Mouse (Mus musculus): ENCODE results near the gene Mtf1.

- TF ChIP-seq CTCF (IDR thresholded peaks at IDR 0.05; ENCODE audit: low read depth) (peak; percentile 83), EP300 (optimal IDR thresholded peaks at IDR 0.05) (no peak)
These were observed 41.6 kb downstream of the Mtf1 start for GRCm38 (mm10) chr4:124843493-124843892.
